Mouse (Mus musculus): ENCODE measurements around the gene Foxn3. TPM values are rescaled to one million over a fixed set of nuclear protein-coding genes. Genes with fewer than 3 reads are reported as not detected.

Foxn3 gene
- polyA plus RNA-seq, 1 experiment from 2014 or later, result 60.5 TPM

DNA sequence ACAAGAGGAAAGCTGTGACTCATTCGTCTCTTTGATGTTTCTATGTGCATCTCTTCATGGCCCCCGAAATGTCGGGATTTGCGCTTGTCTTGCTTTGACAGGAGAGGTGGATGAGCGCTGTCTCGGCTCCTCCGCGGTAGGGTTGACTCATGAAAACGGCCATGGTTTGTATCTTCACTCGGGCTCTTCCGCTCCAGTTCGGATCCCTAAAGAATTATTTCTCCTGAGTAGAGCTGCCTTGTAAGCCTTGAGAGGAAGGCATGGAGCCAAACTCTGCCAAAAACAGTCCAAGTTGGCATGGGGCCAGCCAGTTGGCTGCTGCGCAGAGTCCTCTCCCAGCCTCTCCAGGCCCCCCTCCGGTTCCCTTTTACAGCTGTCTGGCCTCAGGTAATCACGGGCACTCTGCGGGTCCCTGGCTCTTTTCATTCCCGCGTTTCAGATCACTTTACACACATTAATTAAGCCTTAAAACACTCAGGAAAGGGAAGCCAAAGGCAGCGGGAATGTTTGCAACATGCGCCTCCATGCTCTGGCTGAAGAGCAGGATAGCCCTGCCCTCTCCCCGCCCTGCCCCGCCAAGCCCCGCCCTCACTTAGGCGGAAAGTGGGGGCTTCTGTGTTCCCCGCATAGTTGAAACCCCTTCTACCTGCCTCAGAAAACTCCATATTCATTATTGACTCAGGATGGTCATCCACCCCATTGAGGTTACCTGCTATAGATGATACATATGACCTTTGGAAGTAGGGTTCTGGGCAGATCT, 7.0 kb upstream of the Foxn3 start:
- 53% methylated on average over 25 of the region's 25 CpGs for WGBS
- Histone ChIP-seq H3K27ac (ENCODE audit: low read depth, low read length) (no peak overlapping the region), H3K36me3 (ENCODE audit: control insufficient read depth, insufficient read depth, low read length) (no peaks in the 10 kb centered on the region), H3K4me2 (ENCODE audit: low read length) (peak overlapping the region; percentile 46), H3K27me3 (replicated peaks; ENCODE audit: control insufficient read depth, insufficient read depth, low read length) (no peaks in the 10 kb centered on the region), H3K9me3 (ENCODE audit: control insufficient read depth, low read length) (no peaks in the 10 kb centered on the region), H3K4me1 (ENCODE audit: control insufficient read depth, insufficient read depth, low read depth, low read length) (no peaks in the 10 kb centered on the region; the same call in 1 of the 2 replicates), H3K9ac (ENCODE audit: low read depth, low read length) (no peak overlapping the region), H3K4me3 (ENCODE audit: low read length) (peak overlapping the region; percentile 4; the same call in 1 of the 2 replicates)
- peak; percentile 83 for ATAC-seq

DNA sequence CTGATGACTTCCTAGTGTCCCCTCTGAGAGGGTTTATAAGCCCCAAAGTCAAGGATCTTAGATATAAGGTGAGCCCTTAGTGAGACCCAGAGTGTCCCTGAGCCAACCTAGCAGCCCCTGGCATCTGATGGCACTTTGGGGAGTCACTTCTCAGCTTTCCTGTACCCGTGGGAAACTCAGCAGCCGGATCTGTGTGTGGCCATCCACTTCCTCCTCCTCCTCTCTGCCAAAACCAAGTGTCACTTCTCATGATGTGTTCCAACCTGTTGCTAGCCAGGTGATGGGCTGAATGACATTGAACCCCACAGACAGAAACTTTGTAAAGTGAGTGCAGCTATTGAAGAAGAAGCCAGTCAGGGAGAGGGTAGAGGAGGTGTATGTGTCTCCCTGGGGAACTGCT, 2.2 kb upstream of the Foxn3 start:
- no peak overlapping the region for H3K9ac ChIP-seq (ENCODE audit: low read depth, low read length)
- no peak for ATAC-seq
- H3K9me3 ChIP-seq (ENCODE audit: control insufficient read depth, low read length), result no peaks in the 10 kb centered on the region
- H3K36me3 ChIP-seq (ENCODE audit: control insufficient read depth, insufficient read depth, low read length), result no peaks in the 10 kb centered on the region
- H3K4me1 ChIP-seq (ENCODE audit: control insufficient read depth, insufficient read depth, low read depth, low read length), result peaks cover 10% of the 10 kb centered on the region
- no peaks in the 10 kb centered on the region for H3K27me3 ChIP-seq (replicated peaks; ENCODE audit: control insufficient read depth, insufficient read depth, low read length)
- H3K4me2 ChIP-seq (ENCODE audit: low read length), result no peak overlapping the region
- H3K27ac ChIP-seq (ENCODE audit: low read depth, low read length), result no peak overlapping the region
- 65% methylated on average over 2 of the region's 2 CpGs for whole genome bisulfite sequencing
- no peak overlapping the region for H3K4me3 ChIP-seq (ENCODE audit: low read length)

DNA sequence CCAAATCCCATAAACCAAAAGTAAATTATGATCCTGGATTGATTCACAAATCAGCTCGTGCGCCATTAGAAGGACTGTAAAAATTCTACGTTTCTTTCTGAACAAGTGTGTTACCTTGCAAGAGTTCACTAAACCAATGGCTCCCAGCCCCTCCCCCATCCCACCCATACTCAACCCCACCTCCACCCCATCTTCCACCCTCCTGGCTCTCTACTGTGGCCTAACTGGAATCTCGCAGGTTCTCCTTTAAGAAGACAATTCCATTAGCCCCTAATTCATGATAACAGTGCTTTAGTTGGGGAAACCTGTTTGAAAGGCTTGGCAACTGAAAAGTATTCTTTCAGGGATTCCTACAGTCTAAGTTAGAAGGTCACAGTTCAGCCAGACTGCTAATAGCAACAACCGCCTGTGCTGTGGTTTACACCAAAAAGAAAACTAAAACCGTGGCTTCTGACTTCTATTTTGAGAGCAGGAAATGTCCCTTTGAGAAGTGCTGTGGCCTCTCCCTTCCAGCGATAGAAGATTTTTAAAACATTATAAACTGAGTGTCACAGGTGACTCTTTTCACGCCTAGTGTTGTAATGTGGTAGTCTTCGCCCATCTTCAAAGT, 1.0 kb upstream of the Foxn3 start:
- 41% methylated on average over 9 of the region's 9 CpGs for WGBS
- H3K36me3 ChIP-seq (ENCODE audit: control insufficient read depth, insufficient read depth, low read length), result no peaks in the 10 kb centered on the region
- H3K4me3 ChIP-seq (ENCODE audit: low read length), result no peak overlapping the region

DNA sequence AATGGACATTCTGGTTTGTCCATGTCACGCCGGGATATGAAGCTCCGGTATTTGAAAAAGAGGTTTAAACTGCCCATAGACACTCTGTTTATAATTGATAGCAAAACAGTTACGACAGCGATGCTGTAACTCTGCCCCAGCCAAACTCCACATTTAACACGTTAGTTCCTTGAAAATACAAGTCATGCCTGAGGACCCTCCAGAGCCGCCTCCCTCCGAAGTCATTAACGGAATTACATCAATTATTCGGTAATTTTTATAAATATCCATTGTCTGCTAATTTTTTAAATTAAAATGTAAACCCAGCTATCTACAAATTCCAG, 554 bp downstream of the Foxn3 start:
- Histone ChIP-seq H3K4me2 (ENCODE audit: low read length) (peak overlapping the region; percentile 90), H3K9me3 (ENCODE audit: control insufficient read depth, low read length) (no peaks in the 10 kb centered on the region), H3K9ac (ENCODE audit: low read depth, low read length) (peak overlapping the region; percentile 72), H3K4me3 (ENCODE audit: low read length) (peak overlapping the region; percentile 94), H3K27me3 (replicated peaks; ENCODE audit: control insufficient read depth, insufficient read depth, low read length) (no peaks in the 10 kb centered on the region), H3K27ac (ENCODE audit: low read depth, low read length) (no peak overlapping the region), H3K36me3 (ENCODE audit: control insufficient read depth, insufficient read depth, low read length) (no peaks in the 10 kb centered on the region), H3K4me1 (ENCODE audit: control insufficient read depth, insufficient read depth, low read depth, low read length) (peaks cover 16% of the 10 kb centered on the region)
- ATAC-seq, result no peak
- WGBS, result under 1% methylated on average over 10 of the region's 10 CpGs

More for the DNA sequence above, 1.0 kb upstream of the Foxn3 start:
- Histone ChIP-seq H3K9ac (ENCODE audit: low read depth, low read length) (no peak overlapping the region), H3K27ac (ENCODE audit: low read depth, low read length) (no peak overlapping the region), H3K4me2 (ENCODE audit: low read length) (peak overlapping the region; percentile 90), H3K27me3 (replicated peaks; ENCODE audit: control insufficient read depth, insufficient read depth, low read length) (no peaks in the 10 kb centered on the region), H3K4me1 (ENCODE audit: control insufficient read depth, insufficient read depth, low read depth, low read length) (peaks cover 10% of the 10 kb centered on the region), H3K9me3 (ENCODE audit: control insufficient read depth, low read length) (no peaks in the 10 kb centered on the region)
- ATAC-seq, result no peak

DNA sequence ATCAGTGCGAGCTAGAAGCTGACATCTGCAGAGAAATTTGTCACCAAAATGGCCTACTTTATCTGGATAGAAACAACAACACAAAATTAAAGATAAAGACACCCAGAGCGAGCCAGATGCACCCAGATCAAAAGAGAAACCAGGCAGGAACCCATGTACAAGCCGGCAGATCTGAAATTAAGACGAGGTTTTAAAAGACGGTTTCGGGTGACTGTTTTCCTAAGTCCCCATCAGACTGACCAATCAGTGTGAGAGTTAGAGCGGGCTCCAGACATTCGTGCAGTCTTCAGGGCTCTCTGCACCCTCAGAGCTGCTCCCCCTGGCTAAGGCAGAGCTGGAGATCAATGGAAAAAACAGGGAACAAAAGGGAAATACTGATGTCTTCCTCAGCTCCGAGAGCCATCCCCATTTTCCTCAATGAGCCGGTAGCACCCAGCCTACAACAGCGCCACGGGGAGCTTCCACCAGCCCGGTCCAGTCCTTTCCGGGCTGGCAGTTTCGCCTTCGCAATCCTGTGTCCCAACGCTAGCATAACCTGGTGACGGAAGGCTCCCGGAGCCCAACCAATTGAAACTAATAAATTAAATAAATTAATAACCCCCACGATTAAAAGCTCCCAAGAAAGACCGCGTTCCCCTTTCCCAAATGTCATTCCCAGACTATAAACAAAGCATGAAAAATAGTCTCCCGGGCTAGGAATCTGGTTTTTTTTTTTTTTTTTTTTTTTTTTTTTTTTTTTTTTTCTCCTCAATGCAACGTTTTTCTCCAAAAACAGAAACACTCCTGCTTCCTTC, 1.1 kb downstream of the Foxn3 start:
- Histone ChIP-seq H3K9me3 (ENCODE audit: control insufficient read depth, low read length) (no peaks in the 10 kb centered on the region), H3K4me3 (ENCODE audit: low read length) (peak overlapping the region; percentile 94), H3K9ac (ENCODE audit: low read depth, low read length) (peak overlapping the region; percentile 72), H3K27me3 (replicated peaks; ENCODE audit: control insufficient read depth, insufficient read depth, low read length) (no peaks in the 10 kb centered on the region), H3K27ac (ENCODE audit: low read depth, low read length) (peak overlapping the region; percentile 76), H3K4me1 (ENCODE audit: control insufficient read depth, insufficient read depth, low read depth, low read length) (peaks cover 16% of the 10 kb centered on the region), H3K4me2 (ENCODE audit: low read length) (peak overlapping the region; percentile 90), H3K36me3 (ENCODE audit: control insufficient read depth, insufficient read depth, low read length) (no peaks in the 10 kb centered on the region)
- ATAC-seq, result peak; percentile 73
- WGBS, result under 1% methylated on average over 24 of the region's 24 CpGs

- no peak for ATAC-seq
- WGBS, result 16% methylated on average over 3 of the region's 3 CpGs
- 0 out of 2 replicates have a peak overlapping the region, but pooled peaks have one; percentile 41 for H3K9ac ChIP-seq (ENCODE audit: low read depth, low read length)
Measured at GRCm38 (mm10) chr12:99561333-99561766, 2.0 kb downstream of the Foxn3 start.

GRCm38 (mm10) chr12:99560701-99561332, 2.6 kb downstream of the Foxn3 start:
- WGBS, result 61% methylated on average over 11 of the region's 11 CpGs
- H3K27ac ChIP-seq (ENCODE audit: low read depth, low read length), result no peak overlapping the region
- H3K4me1 ChIP-seq (ENCODE audit: control insufficient read depth, insufficient read depth, low read depth, low read length), result peaks cover 16% of the 10 kb centered on the region
- H3K9ac ChIP-seq (ENCODE audit: low read depth, low read length), result 0 out of 2 replicates have a peak overlapping the region, but pooled peaks have one; percentile 2
- no peaks in the 10 kb centered on the region for H3K9me3 ChIP-seq (ENCODE audit: control insufficient read depth, low read length)
- H3K27me3 ChIP-seq (replicated peaks; ENCODE audit: control insufficient read depth, insufficient read depth, low read length), result no peaks in the 10 kb centered on the region
- H3K4me3 ChIP-seq (ENCODE audit: low read length), result peak overlapping the region; percentile 94
- H3K4me2 ChIP-seq (ENCODE audit: low read length), result peak overlapping the region; percentile 90
- H3K36me3 ChIP-seq (ENCODE audit: control insufficient read depth, insufficient read depth, low read length), result no peaks in the 10 kb centered on the region
- ATAC-seq, result no peak

More at GRCm38 (mm10) chr12:99561333-99561766, 2.0 kb downstream of the Foxn3 start:
- H3K9me3 ChIP-seq (ENCODE audit: control insufficient read depth, low read length), result no peaks in the 10 kb centered on the region
- H3K4me3 ChIP-seq (ENCODE audit: low read length), result peak overlapping the region; percentile 94
- peaks cover 16% of the 10 kb centered on the region for H3K4me1 ChIP-seq (ENCODE audit: control insufficient read depth, insufficient read depth, low read depth, low read length)
- H3K27ac ChIP-seq (ENCODE audit: low read depth, low read length), result 0 out of 2 replicates have a peak overlapping the region, but pooled peaks have one; percentile 26
- H3K27me3 ChIP-seq (replicated peaks; ENCODE audit: control insufficient read depth, insufficient read depth, low read length), result no peaks in the 10 kb centered on the region
- H3K36me3 ChIP-seq (ENCODE audit: control insufficient read depth, insufficient read depth, low read length), result no peaks in the 10 kb centered on the region
- peak overlapping the region; percentile 90 for H3K4me2 ChIP-seq (ENCODE audit: low read length)

- WGBS, result 86% methylated on average over 11 of the region's 11 CpGs
- no peaks in the 10 kb centered on the region for H3K9me3 ChIP-seq (ENCODE audit: control insufficient read depth, low read length)
- no peak overlapping the region for H3K4me3 ChIP-seq (ENCODE audit: low read length)
- H3K9ac ChIP-seq (ENCODE audit: low read depth, low read length), result no peak overlapping the region
- no peaks in the 10 kb centered on the region for H3K27me3 ChIP-seq (replicated peaks; ENCODE audit: control insufficient read depth, insufficient read depth, low read length)
- H3K4me2 ChIP-seq (ENCODE audit: low read length), result no peak overlapping the region
- no peak overlapping the region for H3K27ac ChIP-seq (ENCODE audit: low read depth, low read length)
- no peak for ATAC-seq
- no peaks in the 10 kb centered on the region for H3K36me3 ChIP-seq (ENCODE audit: control insufficient read depth, insufficient read depth, low read length)
- peaks cover 16% of the 10 kb centered on the region for H3K4me1 ChIP-seq (ENCODE audit: control insufficient read depth, insufficient read depth, low read depth, low read length)
Measured at GRCm38 (mm10) chr12:99559483-99559882, 3.9 kb downstream of the Foxn3 start.
